Mouse (Mus musculus) ES-E14 (cell line): Measurements from ENCODE around the gene Tff3.

ENCODE experiments used
- CHD2 ChIP-seq: IDR thresholded peaks from 2 replicates; pipeline ENCODE4 v1.6.1; 2014; ENCODE audit warnings: mild to moderate bottlenecking, low read depth, low read length, inconsistent platforms
- HCFC1 ChIP-seq: IDR thresholded peaks from 2 replicates; pipeline ENCODE4 v1.6.1; 2012; ENCODE audit warnings: low read length, inconsistent platforms, borderline replicate concordance; ENCODE audit not compliant: insufficient read depth
- MAFK ChIP-seq: IDR thresholded peaks from 2 replicates; pipeline ENCODE4 v1.6.1; 2014; ENCODE audit warnings: mild to moderate bottlenecking, low read depth, low read length, inconsistent platforms; ENCODE audit not compliant: insufficient read depth
- ZC3H11A ChIP-seq: IDR thresholded peaks from 2 replicates; pipeline ENCODE4 v1.6.1; 2012; ENCODE audit warnings: low read depth, mild to moderate bottlenecking, inconsistent platforms, low read length, borderline replicate concordance
- ZNF384 ChIP-seq: IDR thresholded peaks from 2 replicates; pipeline ENCODE4 v1.6.1; 2012; ENCODE audit warnings: low read depth, low read length, inconsistent platforms

GRCm38 (mm10) chr17:31119429-31119828, 10.0 kb downstream of the Tff3 start:
- TF ChIP-seq MAFK (no peak), ZNF384 (no peak), CHD2 (no peak), HCFC1 (no peak), ZC3H11A (no peak)
